Mouse (Mus musculus) heart, postnatal 4 days (tissue): ENCODE measurements around the gene Smarcc1. TPM values are rescaled to one million over a fixed set of nuclear protein-coding genes. Genes with fewer than 3 reads are reported as not detected.
"Not testable (repeated sequence)": the region's sequence is repeated elsewhere in the genome, so short reads cannot be mapped to it uniquely, and the experiment has no call there.

Experiments used
- DNase-seq: peaks from one replicate; pipeline ENCODE4 v3.0.0; 2021
- total RNA-seq, 2 experiments: library from RNA; stranded (reverse); gene quantifications; 2 replicates each; pipeline ENCODE4 v1.2.3; 2021

The Smarcc1 gene
- total RNA-seq: 10 to 100 TPM; 64.3 to 66.5 TPM

- DNase-seq: peak; percentile 89
These were observed at the start of gene Smarcc1 for GRCm38 (mm10) chr9:110116977-110117778. Gene Smarcc1, plus strand, starts transcription at chr9:110117708.

GRCm38 (mm10) chr9:110068745-110069144 lies 48.8 kb upstream of the Smarcc1 start:
- no peak for DNase-seq

GRCm38 (mm10) chr9:110070358-110070757 lies 47.1 kb upstream of the Smarcc1 start:
- DNase-seq: peak; percentile 86

GRCm38 (mm10) chr9:110071011-110071410 lies 46.5 kb upstream of the Smarcc1 start:
- no peak for DNase-seq

- peak; percentile 81 for DNase-seq
These were observed 45.7 kb upstream of the Smarcc1 start for GRCm38 (mm10) chr9:110071843-110072242.

- not testable (repeated sequence) for DNase-seq
These were observed 41.0 kb upstream of the Smarcc1 start for GRCm38 (mm10) chr9:110076468-110076867.

GRCm38 (mm10) chr9:110081066-110081465 lies 36.4 kb upstream of the Smarcc1 start:
- no peak for DNase-seq

- peak; percentile 63 for DNase-seq
These were observed 33.1 kb upstream of the Smarcc1 start for GRCm38 (mm10) chr9:110084201-110084964.

GRCm38 (mm10) chr9:110085693-110086092 lies 31.8 kb upstream of the Smarcc1 start:
- DNase-seq: no peak

- no peak for DNase-seq
These were observed 24.2 kb upstream of the Smarcc1 start for GRCm38 (mm10) chr9:110093303-110093702.

- DNase-seq: no peak
These were observed 22.7 kb upstream of the Smarcc1 start for GRCm38 (mm10) chr9:110094761-110095160.

- DNase-seq: no peak
These were observed 19.7 kb upstream of the Smarcc1 start for GRCm38 (mm10) chr9:110097791-110098190.

GRCm38 (mm10) chr9:110100627-110101600 lies 16.6 kb upstream of the Smarcc1 start:
- peak; percentile 96 for DNase-seq

GRCm38 (mm10) chr9:110116353-110116976 lies 1.0 kb upstream of the Smarcc1 start:
- no peak for DNase-seq

- no peak for DNase-seq
These were observed 251 bp downstream of the Smarcc1 start, which contains the start of gene Dhx30 for GRCm38 (mm10) chr9:110117779-110118139. Gene Dhx30, minus strand, starts transcription at chr9:110117830.

GRCm38 (mm10) chr9:110118249-110118648 lies 741 bp downstream of the Smarcc1 start:
- DNase-seq: no peak

- DNase-seq: no peak
These were observed 3.9 kb downstream of the Smarcc1 start for GRCm38 (mm10) chr9:110121424-110121823.

GRCm38 (mm10) chr9:110123322-110123721 lies 5.8 kb downstream of the Smarcc1 start:
- DNase-seq: no peak

- DNase-seq: not testable (repeated sequence)
These were observed 6.6 kb downstream of the Smarcc1 start for GRCm38 (mm10) chr9:110124008-110124540.

- no peak for DNase-seq
These were observed 13.5 kb downstream of the Smarcc1 start for GRCm38 (mm10) chr9:110130896-110131524.
